Mouse (Mus musculus) heart, postnatal 25 days (tissue): Measurements from ENCODE around the gene Rps18. TPM values are rescaled to one million over a fixed set of nuclear protein-coding genes. Genes with fewer than 3 reads are reported as not detected.
"Not testable (repeated sequence)": the region's sequence is repeated elsewhere in the genome, so short reads cannot be mapped to it uniquely, and the experiment has no call there.

ENCODE experiments used
- DNase-seq: peaks from one replicate; pipeline ENCODE4 v3.0.0; 2022; ENCODE audit warnings: low spot score
- intact Hi-C: fragments of 180-260 bp; cut with DNase I; formaldehyde crosslinking; loops from one replicate; pipeline ENCODE4 v1.15.1; 2025
- total RNA-seq, 2 experiments: library from RNA; stranded (reverse); gene quantifications; 2 replicates each; pipeline ENCODE4 v1.2.3; 2021

Rps18 gene
- total RNA-seq, 2 experiments from 2014 or later, result 408 to 435 TPM

DNA sequence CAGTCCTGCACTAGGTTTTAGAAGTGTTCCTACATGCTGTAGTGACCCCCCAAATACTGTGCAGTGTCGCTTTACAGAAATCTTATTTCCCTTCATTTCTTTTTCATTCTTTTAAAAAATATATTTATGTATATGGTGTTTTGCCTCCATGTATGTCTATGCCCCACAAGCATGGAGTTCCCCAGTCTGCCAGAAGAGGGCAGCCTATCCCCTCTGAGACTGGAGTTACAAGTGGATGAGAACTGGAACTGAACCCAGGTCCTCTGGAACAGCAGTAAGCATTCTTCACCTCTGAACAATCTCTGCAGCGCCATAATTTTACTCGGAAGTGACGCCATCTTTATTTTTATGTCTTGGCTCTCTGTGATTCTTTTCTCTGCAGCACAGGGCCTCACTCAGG, 13.6 kb upstream of the Rps18 start:
- intact Hi-C loops, result loop anchor here (2.0 kb wide), 1 partner anchor 13 kb away; no protein-coding TSS in a partner anchor
- DNase-seq, result no peak

DNA sequence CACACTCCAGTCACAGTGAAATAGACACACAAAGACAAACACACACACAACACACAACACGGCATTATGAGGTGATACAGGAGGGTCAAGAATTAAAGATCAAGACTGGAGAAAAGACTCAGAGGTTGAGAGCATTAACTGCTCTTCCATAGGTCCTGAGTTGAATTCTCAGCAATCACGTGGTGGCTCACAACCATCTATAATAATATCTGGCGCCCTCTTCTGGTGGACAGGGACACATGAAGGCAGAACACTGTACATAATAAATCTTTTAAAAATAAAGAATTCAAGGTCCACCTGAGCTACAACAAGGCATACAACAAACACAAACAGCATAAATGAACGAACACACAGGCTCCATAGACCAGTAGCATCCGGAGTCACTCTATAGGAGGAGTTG, 13.1 kb upstream of the Rps18 start:
- intact Hi-C loops, result loop anchor here (2.0 kb wide), 1 partner anchor 14 kb away; no protein-coding TSS in a partner anchor
- DNase-seq, result no peak

DNA sequence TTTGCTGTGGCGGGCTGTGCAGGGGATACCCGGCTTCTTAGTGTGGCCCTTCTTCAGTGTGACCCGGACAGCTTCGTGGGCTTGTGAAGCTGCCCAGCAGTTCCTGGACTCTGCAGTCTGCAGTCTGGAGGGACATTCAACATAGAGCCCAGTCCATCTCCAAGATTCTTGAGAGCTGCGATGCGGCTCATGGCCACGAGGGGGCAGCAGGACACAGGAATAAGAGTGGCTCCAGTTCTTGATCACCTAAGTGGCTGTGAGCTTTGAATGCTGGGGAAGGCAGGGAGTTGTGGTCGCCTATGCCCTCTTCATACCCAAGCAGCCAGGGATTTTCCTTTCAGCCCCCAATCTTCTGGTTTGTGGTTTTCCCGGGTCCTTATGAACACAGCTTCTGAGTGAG, 12.7 kb upstream of the Rps18 start:
- intact Hi-C loops, result loop anchor here (2.0 kb wide), 1 partner anchor 14 kb away; no protein-coding TSS in a partner anchor
- DNase-seq, result peak; percentile 43

DNA sequence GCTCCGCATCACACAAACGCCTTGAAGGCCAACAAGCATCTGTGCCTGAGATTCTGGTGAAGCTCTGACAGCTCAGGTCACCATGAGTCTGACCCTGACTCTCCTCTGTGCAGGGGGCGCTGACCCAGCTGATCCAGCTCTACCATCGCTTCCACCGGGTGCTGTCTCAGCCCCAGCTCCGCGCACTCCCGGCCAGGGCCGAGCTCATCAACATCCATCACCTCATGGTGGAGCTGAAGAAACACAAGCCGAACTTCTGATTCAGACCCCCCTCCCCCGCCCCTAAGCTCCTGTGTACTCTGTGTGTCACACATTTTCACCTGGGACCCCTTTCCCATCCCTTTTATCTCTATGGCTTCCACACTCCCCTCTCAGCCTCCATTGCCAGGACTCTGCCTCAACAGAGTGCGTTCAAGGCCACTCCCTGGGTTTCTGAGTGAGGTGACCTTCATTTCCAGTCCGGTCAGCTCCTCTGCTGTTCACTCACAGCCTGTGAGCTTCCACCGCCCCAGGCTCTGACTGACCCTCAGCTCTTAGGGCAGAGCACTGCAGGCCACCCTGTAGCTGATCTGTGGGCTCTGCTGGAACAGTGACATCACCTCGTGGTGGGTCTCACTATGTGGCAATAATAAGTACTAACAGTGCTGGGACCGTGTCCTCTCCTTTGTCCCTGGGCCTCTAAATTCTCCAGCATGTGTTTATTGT, 10.2 kb upstream of the Rps18 start:
- no peak for DNase-seq
- intact Hi-C loops, result loop anchor here (1.0 kb wide), 1 partner anchor 1336 kb away; no protein-coding TSS in a partner anchor

DNA sequence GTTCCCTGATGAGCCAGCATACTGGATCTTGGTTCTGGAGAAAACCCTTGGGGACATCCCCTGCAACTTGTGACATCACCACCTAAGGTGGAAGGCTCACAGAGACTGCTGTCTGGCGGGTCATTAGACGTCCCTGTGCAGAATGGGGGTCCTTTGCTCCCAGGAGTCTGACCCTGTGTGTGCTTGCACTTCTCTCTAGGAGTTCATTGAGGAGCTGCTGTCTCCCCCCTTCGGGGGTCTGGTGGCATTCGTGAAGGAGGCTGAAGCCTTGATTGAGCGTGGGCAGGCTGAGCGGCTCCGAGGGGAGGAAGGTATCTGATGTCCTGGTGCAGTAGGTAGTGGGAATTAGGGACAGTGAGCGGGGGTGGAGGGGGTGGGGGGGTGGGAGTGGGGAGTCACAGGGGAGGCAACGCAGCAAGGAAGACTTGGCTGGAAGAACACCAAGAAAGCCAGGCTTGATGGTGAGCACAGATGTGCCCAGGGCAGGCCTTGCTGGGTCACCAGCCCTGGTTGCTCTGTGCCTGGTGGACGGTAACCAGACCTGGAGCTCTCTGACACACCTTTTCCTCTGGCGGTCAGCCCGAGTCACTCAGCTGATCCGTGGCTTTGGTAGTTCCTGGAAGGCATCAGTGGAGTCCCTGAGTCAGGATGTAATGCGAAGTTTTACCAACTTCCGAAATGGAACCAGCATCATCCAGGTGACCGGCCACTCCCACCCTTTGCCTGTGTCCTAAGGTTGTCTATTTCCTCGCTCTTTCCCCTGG, 9.5 kb upstream of the Rps18 start:
- DNase-seq, result no peak
- intact Hi-C loops, result no loop called here

DNA sequence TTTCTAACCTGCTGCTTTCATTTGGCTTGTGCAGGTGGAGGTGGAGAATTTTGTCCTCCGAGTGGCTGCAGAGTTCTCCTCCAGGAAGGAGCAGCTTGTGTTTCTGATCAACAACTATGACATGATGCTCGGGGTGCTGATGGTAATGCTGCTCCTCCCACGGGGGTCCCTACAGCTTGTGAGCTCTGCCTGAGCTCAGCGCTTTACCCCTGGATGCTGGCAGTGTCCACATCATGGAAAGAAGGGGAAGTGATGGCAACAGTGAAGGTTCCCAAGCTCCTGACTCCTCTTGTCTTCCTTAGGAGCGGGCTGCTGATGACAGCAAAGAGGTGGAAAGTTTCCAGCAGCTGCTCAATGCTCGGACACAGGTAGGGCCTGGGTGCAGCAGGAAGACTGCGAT, 7.1 kb upstream of the Rps18 start:
- intact Hi-C loops, result no loop called here
- DNase-seq, result no peak

DNA sequence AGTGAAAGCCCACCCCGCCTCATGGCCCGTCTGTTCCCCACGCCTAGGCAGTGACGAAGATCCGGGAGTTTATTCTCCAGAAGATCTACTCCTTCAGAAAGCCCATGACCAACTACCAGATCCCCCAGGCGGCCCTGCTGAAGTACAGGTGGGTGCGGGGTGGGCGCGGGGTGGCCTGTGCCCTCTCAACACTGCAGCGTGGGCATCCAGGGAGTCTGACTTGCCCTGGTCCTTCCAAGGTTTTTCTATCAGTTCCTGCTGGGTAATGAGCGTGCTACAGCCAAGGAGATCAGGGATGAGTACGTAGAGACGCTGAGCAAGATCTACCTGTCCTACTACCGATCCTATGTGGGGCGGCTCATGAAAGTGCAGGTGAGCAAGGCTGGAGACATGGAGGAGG, 4.1 kb upstream of the Rps18 start:
- intact Hi-C loops, result loop anchor here (2.0 to 5.0 kb wide), 2 partner anchors 1345 to 1392 kb away; no protein-coding TSS in a partner anchor
- no peak for DNase-seq

DNA sequence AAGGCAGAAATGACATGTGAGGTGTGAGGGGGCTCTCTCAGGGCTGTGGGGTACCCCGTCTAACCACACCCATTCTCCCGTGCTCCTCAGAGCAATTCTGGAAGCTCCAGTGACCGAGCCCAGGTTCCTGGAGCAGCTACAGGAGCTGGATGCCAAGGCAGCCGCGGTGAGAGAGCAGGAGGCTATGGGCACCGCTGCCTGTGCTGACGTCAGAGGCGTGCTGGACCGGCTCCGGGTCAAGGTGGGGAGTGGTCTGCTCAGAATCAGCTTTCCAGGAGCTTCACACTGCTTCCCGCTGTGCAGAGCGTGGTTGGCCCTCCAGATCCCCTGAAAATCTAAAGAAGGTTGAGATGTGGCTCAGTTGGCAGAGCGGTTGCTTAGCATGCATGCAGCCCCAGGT, 3.3 kb upstream of the Rps18 start:
- intact Hi-C loops, result loop anchor here (5.0 kb wide), 1 partner anchor 1393 kb away; no protein-coding TSS in a partner anchor
- DNase-seq, result no peak

DNA sequence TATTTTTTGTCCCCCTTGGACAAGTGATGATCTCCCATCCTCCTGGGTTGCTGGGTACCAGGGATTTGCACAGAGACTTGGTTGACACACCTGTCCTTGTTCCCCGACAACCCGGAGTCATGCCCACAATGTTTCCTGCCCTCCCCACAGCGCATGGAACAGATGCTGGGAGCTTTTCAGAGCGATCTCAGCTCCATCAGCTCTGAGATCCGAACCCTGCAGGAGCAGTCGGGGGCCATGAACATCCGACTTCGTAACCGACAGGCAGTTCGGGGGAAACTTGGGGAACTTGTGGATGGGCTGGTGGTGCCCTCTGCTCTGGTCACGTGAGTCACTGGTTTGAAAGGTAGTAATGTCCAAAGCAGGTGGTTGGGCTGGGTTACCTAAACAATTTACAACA, 2.6 kb upstream of the Rps18 start:
- intact Hi-C loops, result loop anchor here (5.0 kb wide), 1 partner anchor 1394 kb away; no protein-coding TSS in a partner anchor
- DNase-seq, result no peak

DNA sequence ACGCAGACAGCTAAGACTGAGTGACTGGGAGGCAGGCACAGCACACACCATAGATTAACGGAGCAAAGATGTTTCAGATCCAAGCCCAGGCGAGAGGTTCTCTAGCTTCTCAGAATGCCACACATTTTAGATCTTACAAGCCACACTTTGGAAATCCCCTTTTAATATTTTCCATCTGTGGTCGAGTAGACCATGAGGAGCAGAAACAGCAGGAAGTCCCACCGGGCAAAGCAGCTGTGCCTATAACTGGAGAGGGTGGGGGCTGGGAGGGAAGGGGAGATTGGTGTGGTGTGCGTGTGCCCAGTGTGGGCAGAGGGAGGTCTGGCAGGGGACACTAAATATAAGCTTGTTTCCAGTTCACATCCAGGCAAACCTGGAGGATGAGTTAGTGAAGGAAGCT, 1.7 kb upstream of the Rps18 start:
- intact Hi-C loops, result loop anchor here (1.0 to 5.0 kb wide), 2 partner anchors 64 to 1395 kb away; no protein-coding TSS in a partner anchor
- DNase-seq, result no peak

DNA sequence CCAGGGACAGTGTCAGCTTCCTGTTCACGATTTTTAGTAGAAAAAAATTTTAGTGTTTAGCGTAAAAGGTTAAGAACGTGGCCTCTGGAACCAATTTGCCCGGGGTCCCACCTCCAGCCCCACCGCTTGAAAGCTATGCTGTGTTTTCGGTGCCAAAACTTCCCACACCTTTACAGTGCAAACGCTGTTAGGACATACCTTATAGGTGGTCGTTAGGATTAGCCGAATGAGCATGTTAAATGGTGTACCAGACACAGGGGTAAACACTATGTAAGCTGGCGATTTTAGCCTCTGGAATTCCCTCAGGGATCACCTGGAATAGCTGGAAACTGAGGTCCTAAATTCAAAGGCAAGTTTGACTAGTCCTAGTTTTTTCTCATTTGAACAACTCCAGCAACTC, 535 bp upstream of the Rps18 start:
- intact Hi-C loops, result loop anchor here (5.0 kb wide), 1 partner anchor 1396 kb away; no protein-coding TSS in a partner anchor
- no peak for DNase-seq

DNA sequence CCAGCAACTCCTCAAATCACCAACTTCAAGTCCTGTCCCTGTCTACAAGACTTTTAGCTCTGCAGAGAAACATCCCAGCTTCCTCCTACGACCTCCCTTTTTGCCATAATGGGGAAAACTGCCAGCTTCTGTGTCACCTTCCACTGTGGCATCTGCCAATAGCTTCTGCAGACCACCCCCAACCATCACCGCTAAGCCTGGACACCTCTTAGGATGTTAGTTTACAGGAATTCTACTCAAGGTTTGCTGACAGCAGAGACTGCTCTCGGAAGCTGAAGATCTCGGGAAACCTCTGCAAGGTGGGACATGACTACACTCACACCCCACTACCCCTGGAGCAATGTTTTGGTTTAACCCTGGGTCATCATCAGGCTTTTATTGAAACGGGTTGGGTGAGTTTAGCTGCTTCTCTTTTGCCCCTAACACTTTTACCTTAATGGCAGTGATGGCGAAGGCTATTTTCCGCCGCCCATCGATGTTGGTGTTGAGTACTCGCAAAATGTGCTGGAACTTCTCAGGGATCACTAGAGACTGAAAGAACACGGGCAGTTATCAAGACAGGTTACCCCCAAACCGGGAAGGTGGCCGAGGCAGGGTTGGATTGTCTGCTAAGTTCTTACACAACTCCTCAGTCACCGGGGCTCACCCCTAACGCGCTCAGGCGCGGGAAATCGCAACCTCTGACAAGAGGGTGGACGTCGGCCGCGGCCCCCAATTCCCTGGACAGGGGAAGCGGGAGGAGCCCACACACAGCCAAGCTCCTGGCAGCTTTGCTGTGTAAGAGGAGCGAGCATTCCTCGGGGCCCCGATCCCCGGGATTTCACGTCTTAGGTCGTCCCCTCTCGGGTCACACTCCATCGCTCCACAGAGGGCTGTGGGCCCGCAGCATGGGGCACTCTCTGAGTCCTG, 901 bp downstream of the Rps18 start:
- intact Hi-C loops, result loop anchor here (1.0 to 5.0 kb wide), 2 partner anchors 15 to 1397 kb away; partner anchors contain the start of genes Pfdn6 and Wdr46
- DNase-seq, result no peak

DNA sequence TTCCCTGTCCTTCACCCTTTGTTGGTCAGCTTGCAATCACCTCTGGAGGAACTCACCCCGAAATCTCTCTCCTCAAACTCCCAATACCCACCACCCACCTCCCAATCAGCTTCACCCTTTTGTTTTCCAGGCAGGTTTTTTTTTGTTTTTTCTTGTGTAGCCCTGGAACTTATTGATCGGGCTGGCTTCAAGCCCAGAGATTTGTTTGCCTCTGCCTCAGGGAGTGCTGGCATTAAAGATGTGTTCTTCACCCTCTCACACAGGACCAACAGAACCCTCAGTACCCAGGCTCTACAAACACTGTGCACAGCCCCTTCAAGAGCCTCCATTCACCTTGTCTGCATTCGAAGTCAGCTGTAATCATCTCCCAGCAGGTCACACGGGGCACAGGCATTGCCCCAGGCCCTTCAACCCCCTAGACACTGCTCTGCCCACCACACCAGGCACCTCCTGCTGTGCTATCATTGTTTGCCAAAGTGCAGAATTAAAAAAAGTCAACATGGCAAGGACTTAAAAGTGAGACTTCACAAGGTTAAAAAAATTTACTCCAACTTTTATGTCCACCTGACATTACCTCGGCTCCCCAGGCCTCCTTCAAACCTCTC, 1.7 kb downstream of the Rps18 start:
- intact Hi-C loops, result no loop called here
- no peak for DNase-seq

DNA sequence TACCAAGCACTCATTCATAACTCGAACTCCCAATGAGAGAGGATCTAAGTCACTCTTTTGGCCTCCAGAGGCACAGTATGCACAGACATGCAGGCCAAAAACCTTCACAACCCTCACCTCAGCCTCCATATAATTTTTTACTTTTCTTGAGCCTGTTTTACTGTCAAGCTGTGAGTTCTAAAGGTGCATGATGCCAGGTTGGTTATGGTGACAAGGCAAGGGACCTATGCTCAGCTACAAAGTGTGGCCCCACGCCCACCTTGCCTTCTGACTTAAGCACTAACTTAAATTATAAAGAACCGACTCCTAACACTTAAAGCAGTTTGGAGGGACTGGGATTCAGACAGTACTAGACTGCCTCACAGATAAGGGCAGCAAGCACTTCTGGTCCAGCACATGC, 2.5 kb downstream of the Rps18 start:
- intact Hi-C loops, result no loop called here
- DNase-seq, result no peak

DNA sequence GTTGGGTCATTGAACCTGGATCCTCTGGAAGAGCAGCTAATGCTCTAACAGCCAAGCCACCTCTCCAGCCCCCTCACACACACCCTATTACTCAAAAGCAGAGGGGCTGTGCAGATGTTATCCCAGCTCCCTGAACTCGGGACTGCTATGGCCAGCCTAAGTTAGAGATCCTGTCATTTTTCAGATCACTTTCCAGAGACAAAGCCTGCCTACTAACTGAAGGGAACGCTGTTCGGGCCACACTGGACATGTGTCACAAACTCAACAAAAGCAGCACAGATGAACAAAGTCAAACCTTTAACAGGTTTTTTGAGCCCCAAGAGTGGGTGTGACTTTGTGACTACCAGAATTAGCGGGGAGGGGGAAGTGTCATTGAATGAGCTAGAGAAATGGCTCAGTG, 2.9 kb downstream of the Rps18 start:
- intact Hi-C loops, result no loop called here
- no peak for DNase-seq

DNA sequence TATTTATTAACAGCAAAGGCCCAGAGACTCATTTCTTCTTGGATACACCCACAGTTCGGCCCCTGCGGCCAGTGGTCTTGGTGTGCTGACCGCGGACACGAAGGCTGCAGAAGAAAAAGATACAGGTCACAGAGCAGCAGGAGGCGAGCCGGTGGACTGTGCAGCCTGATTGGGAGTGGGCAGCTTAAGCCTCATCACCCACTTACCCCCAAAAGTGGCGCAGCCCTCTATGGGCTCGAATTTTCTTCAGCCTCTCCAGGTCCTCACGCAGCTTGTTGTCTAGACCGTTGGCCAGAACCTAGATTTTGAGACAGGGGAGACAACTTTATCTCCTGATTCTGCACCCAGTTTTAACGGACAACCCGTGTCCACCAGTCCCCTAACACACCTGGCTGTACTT, 3.8 kb downstream of the Rps18 start:
- intact Hi-C loops, DNase-seq: not testable (repeated sequence)

DNA sequence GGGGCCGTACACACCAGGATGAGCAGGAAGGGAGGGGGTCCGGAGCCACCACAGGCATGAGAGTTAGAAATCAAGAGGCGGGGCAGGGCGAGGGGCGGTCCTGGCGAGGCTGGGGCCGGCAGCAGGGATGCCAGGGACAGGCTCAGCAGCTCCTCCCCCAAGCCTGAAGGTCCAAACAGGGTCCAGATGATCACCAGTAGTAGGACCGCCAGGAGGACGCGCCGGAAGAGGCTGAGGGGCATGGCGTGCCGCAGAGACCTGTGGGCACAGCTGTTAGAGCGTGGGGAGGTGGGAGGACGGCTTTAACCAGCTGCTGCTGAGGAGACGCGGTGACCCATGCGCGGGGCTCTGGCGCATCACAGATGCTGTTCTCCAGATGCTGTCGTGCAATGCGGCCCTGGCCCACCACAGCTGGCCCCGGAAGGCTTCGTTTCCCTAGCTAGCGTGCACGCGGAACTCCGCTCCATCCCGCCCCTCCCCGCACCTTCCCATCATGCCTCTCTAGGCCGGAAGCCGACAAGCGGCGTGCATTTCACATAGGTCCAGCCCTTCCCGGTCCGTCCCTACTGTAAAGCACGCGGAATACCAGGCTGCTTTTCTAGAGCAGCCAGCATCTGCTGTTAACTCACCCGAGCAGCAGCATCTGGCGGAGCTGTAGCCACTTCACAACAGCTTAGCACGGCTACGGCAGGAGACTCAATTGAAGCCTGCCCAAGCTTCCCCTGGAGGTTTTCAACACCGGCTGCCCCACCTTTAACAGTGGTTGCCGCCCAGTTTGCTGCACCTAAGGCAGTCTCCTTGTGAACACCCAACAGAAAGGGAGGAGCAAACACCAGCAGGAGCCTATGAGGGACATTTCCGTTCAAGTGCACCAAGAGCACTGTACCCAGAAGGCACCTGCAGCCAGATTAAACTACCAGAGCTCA, 4.5 kb downstream of the Rps18 start, which contains the start of gene B3galt4:
Gene B3galt4 (minus strand): TSS at position 468 of the 926 bp plus-strand sequence.
- intact Hi-C loops, result no loop called here
- peak; percentile 54 for DNase-seq

DNA sequence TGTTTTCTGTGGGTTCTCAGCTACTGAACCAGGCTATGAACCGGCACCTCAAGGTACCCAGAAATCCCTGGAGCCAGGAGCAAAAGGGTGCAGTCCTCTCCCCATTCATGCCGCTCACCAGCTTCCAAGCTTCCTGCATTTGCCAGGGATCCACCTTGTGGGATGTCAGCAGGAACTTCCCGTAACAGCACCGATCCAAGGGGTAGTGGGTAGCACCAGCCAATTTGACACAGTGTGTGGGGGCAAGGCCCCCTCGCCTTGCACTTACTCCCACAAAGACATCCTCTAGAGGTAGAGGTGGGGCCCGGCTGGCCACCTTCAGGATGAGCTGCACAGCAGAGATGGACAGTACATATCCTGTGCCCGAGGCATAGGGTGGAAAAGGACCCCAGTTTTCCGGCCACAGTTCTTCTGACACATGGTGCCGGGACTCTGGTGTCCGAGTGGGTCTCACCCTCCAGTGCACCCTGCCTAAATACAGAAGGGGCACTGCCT, 5.6 kb downstream of the Rps18 start:
- intact Hi-C loops, result no loop called here
- DNase-seq, result no peak
